Mouse (Mus musculus): Measurements from ENCODE around the gene Aff1.

DNA sequence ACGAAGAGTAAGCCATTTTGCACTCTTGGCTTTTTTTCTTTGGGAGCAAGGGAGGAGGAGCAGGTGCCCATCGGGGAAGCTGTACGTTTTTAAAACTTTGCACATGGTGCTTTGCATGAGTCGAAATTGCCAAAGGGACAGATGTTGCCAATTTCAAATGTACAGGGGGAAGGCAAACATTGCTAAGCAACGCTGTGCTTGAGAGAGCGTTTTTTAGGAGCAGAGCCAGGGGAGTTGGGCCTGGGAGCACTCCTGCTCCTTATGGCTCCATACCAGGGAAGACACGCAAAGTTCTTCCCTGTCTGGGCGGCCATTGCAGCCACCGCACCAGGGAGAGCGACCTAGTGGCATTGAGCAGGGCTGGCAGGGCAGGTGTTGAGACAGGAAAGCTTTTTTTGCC, 105.6 kb downstream of the Aff1 start:
- TF ChIP-seq POLR2A (IDR thresholded peaks at IDR 0.05; ENCODE audit: low read depth, low read length): no peak
- TF ChIP-seq CTCF (IDR thresholded peaks at IDR 0.05; ENCODE audit: extremely low read depth, insufficient read depth, insufficient read length, insufficient replicate concordance): no peak

Data from spleen, adult 2 months (tissue).